ENCODE assay signal across 17 mouse cellular contexts in genomic region chr7:65613723-65614122, GRCm38 (mm10).
"Had no signal": no experiment of that assay in that cellular context is flagged by ENCODE, and none has a peak within 500 bp of the region (broad histone marks: within the 10 kb centered on the region; RNA-seq: fewer than 3 reads in every experiment).

No protein-coding gene starts in this region.

- H3K4me3 ChIP-seq: lung, embryonic 15.5 days; megakaryocyte, embryonic 14.5 days; midbrain, embryonic 13.5 days; midbrain, embryonic 15.5 days; neural tube, embryonic 12.5 days; stomach, embryonic 15.5 days had no signal

- H3K27ac ChIP-seq: lung, embryonic 15.5 days; macrophage; midbrain, embryonic 13.5 days; midbrain, embryonic 15.5 days; neural tube, embryonic 12.5 days; stomach, embryonic 15.5 days; stomach, postnatal 0 days had no signal

- H3K4me2 ChIP-seq: lung, embryonic 15.5 days; midbrain, embryonic 11.5 days; midbrain, embryonic 13.5 days; midbrain, embryonic 15.5 days; neural tube, embryonic 12.5 days; stomach, embryonic 15.5 days had no signal

- DNase-seq: lung, adult 2 months; lung, postnatal 14 days; lung, postnatal 36 days; right cerebral cortex, postnatal 14 days; thymus, adult 2 months; thymus, postnatal 25 days; thymus, postnatal 4 days had no signal

- H3K9ac ChIP-seq: lung, embryonic 15.5 days; midbrain, embryonic 13.5 days; midbrain, embryonic 15.5 days; neural tube, embryonic 12.5 days; stomach, embryonic 15.5 days had no signal

- ATAC-seq: lung, postnatal 0 days; midbrain, embryonic 13.5 days; midbrain, embryonic 15.5 days had no signal

- H3K27me3 ChIP-seq: lung, embryonic 15.5 days; midbrain, embryonic 13.5 days; midbrain, embryonic 15.5 days; neural tube, embryonic 12.5 days; stomach, embryonic 15.5 days had no signal

- H3K9me3 ChIP-seq: lung, embryonic 15.5 days; megakaryocyte, embryonic 14.5 days; midbrain, embryonic 13.5 days; midbrain, embryonic 15.5 days; neural tube, embryonic 12.5 days; stomach, embryonic 15.5 days had no signal

- H3K36me3 ChIP-seq: lung, embryonic 15.5 days; midbrain, embryonic 13.5 days; midbrain, embryonic 15.5 days; neural tube, embryonic 12.5 days; stomach, embryonic 15.5 days had no signal

- H3K4me1 ChIP-seq: lung, embryonic 15.5 days; megakaryocyte, embryonic 14.5 days; midbrain, embryonic 13.5 days; midbrain, embryonic 15.5 days; neural tube, embryonic 12.5 days; stomach, embryonic 15.5 days had no signal
